Mouse (Mus musculus): ENCODE measurements around the gene Adgrf3. TPM values are rescaled to one million over a fixed set of nuclear protein-coding genes. Genes with fewer than 3 reads are reported as not detected.
A peak's percentile ranks its signal among the peaks of the same experiment; 100 is the strongest.

Gene Adgrf3
- polyA plus RNA-seq (2016; fragmentation: Nextera tagmentation; extraction: Ambion mirVana): not detected in 2 replicates

DNA sequence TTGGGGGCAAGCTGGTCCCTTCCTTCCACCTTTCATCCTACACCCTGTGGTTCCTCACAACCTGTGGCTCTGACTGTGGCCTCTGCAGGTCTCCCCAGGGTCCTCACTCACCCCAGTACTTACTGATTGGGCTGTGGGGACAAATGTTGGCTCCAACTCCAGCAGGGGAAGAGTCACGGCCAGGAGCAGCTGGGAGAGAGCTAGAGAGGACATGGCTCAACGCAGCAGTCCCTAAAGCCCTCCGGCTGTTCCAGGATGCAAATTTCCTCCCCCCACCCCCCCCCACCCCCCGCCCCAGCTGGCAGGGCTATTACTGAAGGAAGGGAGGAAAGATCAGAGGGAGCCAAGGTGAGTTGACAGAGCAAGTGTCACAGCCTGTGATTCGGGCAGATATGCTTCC is at the start of gene Adgrf3:
Adgrf3 (minus strand) TSS at position 230 of the 400 bp plus-strand sequence.
- no peaks in the 10 kb centered on the region for H3K36me3 ChIP-seq (replicated peaks)

DNA sequence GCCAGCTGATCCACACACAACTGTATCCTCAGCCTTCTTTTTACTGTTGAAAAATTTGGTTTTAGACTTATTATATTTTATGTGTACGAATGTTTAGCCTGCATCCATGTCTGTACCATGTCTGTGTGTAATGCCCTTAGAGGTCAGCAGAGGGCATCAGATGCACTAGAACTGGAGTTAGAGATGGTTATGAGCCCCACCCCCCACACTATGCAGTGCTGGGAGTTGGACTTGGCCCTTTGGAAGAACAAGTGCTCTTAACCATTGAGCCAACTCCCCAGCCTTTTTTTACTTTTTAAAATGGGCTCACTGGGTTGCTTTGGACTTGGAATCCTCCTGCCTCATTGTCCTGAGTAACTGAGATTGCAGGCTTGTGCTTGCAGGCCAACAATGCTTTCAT is 42.1 kb upstream of the Adgrf3 start:
- H3K27me3 ChIP-seq (replicated peaks; ENCODE audit: low read depth, poor library complexity, severe bottlenecking): no peaks in the 10 kb centered on the region
- WGBS: 96% methylated on average over 1 of the region's 1 CpGs
- no peaks in the 10 kb centered on the region for H3K9me3 ChIP-seq
- H3K4me1 ChIP-seq: peaks cover 5% of the 10 kb centered on the region; the same call in 1 of the 2 replicates
- no peak overlapping the region for H3K27ac ChIP-seq (replicated peaks)
- DNase-seq (ENCODE audit: low spot score): no peak
- H3K4me3 ChIP-seq: no peak overlapping the region
- peaks cover 37% of the 10 kb centered on the region for H3K36me3 ChIP-seq (replicated peaks)

More for the DNA sequence above, at the start of gene Adgrf3:
- DNase-seq (ENCODE audit: low spot score): no peak
- no peaks in the 10 kb centered on the region for H3K27me3 ChIP-seq (replicated peaks; ENCODE audit: low read depth, poor library complexity, severe bottlenecking)
- no peak within 1 kb of the TSS for H3K27ac ChIP-seq (replicated peaks)
- 44% methylated on average over 5 of the region's 5 CpGs for WGBS
- H3K4me3 ChIP-seq: no peak within 1 kb of the TSS
- H3K4me1 ChIP-seq: no peaks in the 10 kb centered on the region
- H3K9me3 ChIP-seq: no peaks in the 10 kb centered on the region

DNA sequence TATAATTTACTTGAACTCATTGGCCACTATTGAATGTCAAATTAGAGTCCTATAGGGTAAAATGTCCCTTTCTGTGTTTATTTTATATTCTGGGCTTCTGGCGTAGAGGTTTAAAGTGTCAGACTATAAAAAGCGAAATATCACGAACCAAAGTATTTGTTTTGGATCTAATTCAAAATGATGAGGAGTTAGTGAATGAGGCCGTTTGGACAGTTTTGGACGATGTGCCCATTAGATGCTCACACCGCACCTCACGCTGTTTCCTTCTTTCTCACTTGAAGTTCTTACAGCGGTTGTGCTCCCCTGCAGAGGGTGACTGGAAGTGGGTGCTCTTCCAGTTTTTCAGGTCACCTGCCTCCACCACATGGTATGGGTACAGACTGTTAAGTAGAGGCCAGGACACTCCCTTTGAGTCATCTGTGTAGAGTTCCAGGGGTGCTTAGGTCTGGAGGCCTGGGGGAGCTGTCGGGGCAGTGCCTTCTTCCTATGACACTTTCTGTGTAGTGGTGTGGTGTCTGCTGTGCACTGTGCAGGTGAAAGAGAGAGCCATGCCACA is 40.4 kb upstream of the Adgrf3 start:
- no peaks in the 10 kb centered on the region for H3K9me3 ChIP-seq
- no peaks in the 10 kb centered on the region for H3K27me3 ChIP-seq (replicated peaks; ENCODE audit: low read depth, poor library complexity, severe bottlenecking)
- no peak overlapping the region for H3K27ac ChIP-seq (replicated peaks)
- peaks cover 5% of the 10 kb centered on the region; the same call in 1 of the 2 replicates for H3K4me1 ChIP-seq
- no peak for DNase-seq (ENCODE audit: low spot score)
- H3K4me3 ChIP-seq: no peak overlapping the region
- peaks cover 26% of the 10 kb centered on the region for H3K36me3 ChIP-seq (replicated peaks)
- 94% methylated on average over 9 of the region's 9 CpGs for WGBS

DNA sequence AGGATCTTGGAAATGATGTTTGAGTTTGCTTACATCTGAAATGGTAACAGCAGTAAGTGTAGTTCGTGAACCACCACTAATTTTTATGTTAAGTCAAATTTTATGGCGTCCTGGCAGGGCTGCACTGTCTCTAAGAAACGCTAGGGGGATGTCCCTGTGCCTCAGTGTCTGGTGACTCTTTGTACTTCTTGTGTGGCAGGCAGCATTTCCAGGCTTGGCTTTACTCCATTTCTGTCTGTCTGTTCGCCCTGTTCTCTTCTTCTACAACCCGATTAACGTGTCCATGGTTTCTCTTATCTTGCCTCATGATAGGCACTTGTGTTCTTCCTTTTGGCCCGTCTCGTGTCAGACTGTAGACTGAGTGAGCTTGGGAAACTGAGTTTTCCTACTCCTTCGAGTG is 38.2 kb upstream of the Adgrf3 start:
- H3K9me3 ChIP-seq: no peaks in the 10 kb centered on the region; the same call in 1 of the 2 replicates
- peaks cover 22% of the 10 kb centered on the region for H3K36me3 ChIP-seq (replicated peaks)
- 80% methylated on average over 9 of the region's 9 CpGs for WGBS
- H3K27ac ChIP-seq (replicated peaks): no peak overlapping the region
- peaks cover 5% of the 10 kb centered on the region; the same call in 1 of the 2 replicates for H3K4me1 ChIP-seq
- no peak for DNase-seq (ENCODE audit: low spot score)
- no peak overlapping the region for H3K4me3 ChIP-seq
- H3K27me3 ChIP-seq (replicated peaks; ENCODE audit: low read depth, poor library complexity, severe bottlenecking): no peaks in the 10 kb centered on the region

DNA sequence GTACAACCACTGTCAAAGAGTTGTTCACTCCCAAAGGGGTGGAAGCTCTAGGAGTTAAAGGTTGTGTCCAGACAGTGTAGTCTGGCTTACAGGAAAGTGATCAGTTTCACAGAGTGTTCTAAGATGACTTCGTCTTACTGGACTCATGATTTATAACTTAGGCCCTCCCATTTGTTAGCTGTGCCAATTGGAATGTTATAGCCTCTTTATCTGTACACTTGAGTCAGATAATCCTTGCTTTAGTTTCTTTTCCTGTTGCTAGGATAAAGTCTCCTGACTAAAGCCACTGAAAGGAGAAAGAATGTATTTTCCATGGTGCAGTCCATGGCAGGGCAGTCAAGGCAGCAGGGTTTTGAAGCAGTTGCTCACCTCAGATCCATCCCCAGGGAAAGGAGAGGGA is 36.9 kb upstream of the Adgrf3 start:
- no peaks in the 10 kb centered on the region; the same call in 1 of the 2 replicates for H3K9me3 ChIP-seq
- no peak overlapping the region for H3K4me3 ChIP-seq
- no peaks in the 10 kb centered on the region for H3K27me3 ChIP-seq (replicated peaks; ENCODE audit: low read depth, poor library complexity, severe bottlenecking)
- 78% methylated on average over 1 of the region's 1 CpGs for WGBS
- H3K4me1 ChIP-seq: peaks cover 5% of the 10 kb centered on the region; the same call in 1 of the 2 replicates
- H3K36me3 ChIP-seq (replicated peaks): peaks cover 26% of the 10 kb centered on the region
- DNase-seq (ENCODE audit: low spot score): no peak
- H3K27ac ChIP-seq (replicated peaks): no peak overlapping the region

DNA sequence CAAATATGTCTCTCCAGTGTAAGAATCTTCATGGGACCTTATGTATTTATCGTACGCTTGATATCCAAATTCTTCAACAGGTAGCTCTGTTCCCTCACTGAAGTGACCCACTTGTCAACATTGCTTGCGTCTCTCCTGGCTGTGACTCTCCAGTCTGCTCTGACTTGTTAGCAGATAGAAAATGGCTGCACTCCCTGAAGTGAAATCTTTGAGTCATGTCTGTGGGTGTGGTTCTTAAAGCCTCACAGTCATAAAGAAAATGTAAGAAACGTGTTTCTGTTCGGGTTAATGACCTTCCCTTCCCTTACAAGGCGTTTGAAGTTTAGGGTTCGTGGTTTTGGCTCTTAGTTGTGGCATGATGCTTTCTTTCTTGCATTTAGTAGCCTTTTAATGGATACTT is 35.0 kb upstream of the Adgrf3 start:
- Histone ChIP-seq H3K9me3 (no peaks in the 10 kb centered on the region; the same call in 1 of the 2 replicates), H3K36me3 (replicated peaks) (peaks cover 21% of the 10 kb centered on the region), H3K27me3 (replicated peaks; ENCODE audit: low read depth, poor library complexity, severe bottlenecking) (no peaks in the 10 kb centered on the region), H3K4me1 (peaks cover 7% of the 10 kb centered on the region; the same call in 1 of the 2 replicates), H3K27ac (replicated peaks) (no peak overlapping the region), H3K4me3 (no peak overlapping the region)
- WGBS: 92% methylated on average over 7 of the region's 7 CpGs
- DNase-seq (ENCODE audit: low spot score): no peak

DNA sequence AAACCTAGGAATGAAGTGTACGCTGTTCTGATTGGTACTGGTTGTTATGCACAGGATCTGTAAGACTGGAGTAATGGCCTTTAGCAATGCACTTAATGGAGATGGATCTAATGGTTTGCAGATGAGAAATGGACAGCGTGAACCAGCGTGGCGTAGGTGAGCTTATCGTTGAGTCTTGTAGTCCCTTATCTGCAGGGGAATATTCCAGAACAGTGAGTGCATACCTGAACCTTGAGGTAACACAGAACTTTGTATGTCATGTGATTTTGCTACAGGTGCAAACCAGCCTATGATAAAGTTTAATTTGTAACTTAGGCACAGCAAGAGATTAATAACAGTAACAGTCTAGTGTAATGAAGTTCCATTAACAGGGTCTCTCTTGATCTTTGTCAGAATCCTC is 33.0 kb upstream of the Adgrf3 start:
- WGBS: 95% methylated on average over 5 of the region's 5 CpGs
- H3K27me3 ChIP-seq (replicated peaks; ENCODE audit: low read depth, poor library complexity, severe bottlenecking): no peaks in the 10 kb centered on the region
- H3K36me3 ChIP-seq (replicated peaks): peaks cover 21% of the 10 kb centered on the region
- H3K4me3 ChIP-seq: no peak overlapping the region
- H3K27ac ChIP-seq (replicated peaks): no peak overlapping the region
- H3K4me1 ChIP-seq: peaks cover 19% of the 10 kb centered on the region
- DNase-seq (ENCODE audit: low spot score): no peak
- H3K9me3 ChIP-seq: no peaks in the 10 kb centered on the region; the same call in 1 of the 2 replicates

DNA sequence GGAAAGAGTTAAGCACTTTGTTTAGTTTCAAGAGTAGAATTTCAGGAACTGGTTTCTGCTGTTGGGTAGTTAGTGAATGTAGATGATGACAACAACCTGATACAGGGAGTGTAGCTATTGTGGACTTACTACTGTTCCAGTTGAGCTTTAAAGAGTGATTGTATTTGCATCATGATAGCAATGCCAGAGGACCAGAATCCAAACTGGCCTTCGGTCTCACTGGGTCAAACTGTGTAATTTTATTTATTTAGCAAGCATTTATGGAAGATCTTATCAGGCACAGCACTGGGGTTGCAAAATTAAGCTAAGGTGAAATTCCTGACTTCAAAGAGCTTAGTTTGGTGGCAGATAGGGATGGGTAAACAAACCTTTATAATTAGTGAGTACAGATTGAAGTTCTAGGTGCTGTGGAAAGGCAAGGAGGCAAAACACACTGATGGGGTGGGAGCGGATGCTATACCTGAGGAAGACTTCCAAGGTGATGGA is 30.2 kb upstream of the Adgrf3 start:
- H3K9me3 ChIP-seq: no peaks in the 10 kb centered on the region; the same call in 1 of the 2 replicates
- peaks cover 30% of the 10 kb centered on the region for H3K4me1 ChIP-seq
- no peak overlapping the region for H3K27ac ChIP-seq (replicated peaks)
- H3K4me3 ChIP-seq: no peak overlapping the region
- H3K27me3 ChIP-seq (replicated peaks; ENCODE audit: low read depth, poor library complexity, severe bottlenecking): no peaks in the 10 kb centered on the region
- no peak for DNase-seq (ENCODE audit: low spot score)
- peaks cover 25% of the 10 kb centered on the region for H3K36me3 ChIP-seq (replicated peaks)
- WGBS: 86% methylated on average over 2 of the region's 2 CpGs

DNA sequence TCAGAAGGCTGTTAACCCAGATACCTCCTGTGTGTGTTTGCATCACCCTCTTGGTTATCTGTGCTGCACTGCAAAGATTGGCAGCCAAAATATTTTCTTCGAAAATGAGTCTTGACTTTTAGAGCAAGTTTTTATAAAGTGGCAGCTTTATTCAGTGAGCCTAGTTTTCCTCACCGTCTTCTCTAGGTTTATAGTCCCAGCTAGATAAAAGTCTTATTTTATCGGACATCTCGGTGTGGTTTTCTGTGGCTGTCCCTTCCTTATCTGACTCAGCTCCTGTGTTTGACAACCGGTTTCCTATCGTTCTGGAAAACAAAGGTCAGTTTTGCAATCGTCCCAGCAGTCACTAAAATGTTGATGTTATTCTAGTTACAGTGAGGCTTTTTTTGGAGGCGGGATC is 28.5 kb upstream of the Adgrf3 start:
- peaks cover 30% of the 10 kb centered on the region for H3K4me1 ChIP-seq
- peaks cover 6% of the 10 kb centered on the region; the same call in 1 of the 2 replicates for H3K9me3 ChIP-seq
- H3K36me3 ChIP-seq (replicated peaks): peaks cover 25% of the 10 kb centered on the region
- 76% methylated on average over 8 of the region's 8 CpGs for whole genome bisulfite sequencing
- DNase-seq (ENCODE audit: low spot score): no peak
- H3K27ac ChIP-seq (replicated peaks): no peak overlapping the region
- peak overlapping the region; percentile 76 for H3K4me3 ChIP-seq
- H3K27me3 ChIP-seq (replicated peaks; ENCODE audit: low read depth, poor library complexity, severe bottlenecking): no peaks in the 10 kb centered on the region

DNA sequence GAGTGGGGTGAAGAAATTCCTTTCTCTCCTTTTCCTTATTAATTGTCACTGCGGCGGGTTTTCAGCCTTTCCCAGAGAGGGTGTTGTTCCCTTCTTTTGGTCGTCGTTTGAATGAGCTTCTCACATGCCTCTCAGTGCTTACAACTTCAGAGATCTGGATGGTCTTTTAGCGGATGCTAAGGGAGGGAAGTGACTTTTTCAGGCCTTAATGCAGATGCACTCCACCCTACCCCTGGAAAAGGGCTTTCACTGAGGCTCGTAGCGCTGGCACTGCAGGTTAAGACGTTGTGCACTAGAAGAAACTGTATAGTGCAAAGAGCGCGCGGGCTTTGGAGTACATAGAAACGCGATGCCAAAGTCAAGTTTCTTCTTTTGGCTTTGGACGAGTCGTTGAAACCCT is 27.5 kb upstream of the Adgrf3 start:
- WGBS: 6% methylated on average over 15 of the region's 15 CpGs
- Histone ChIP-seq H3K9me3 (peaks cover 6% of the 10 kb centered on the region; the same call in 1 of the 2 replicates), H3K36me3 (replicated peaks) (peaks cover 15% of the 10 kb centered on the region), H3K4me3 (peak overlapping the region; percentile 76), H3K27ac (replicated peaks) (peak overlapping the region; percentile 88), H3K27me3 (replicated peaks; ENCODE audit: low read depth, poor library complexity, severe bottlenecking) (no peaks in the 10 kb centered on the region), H3K4me1 (peaks cover 30% of the 10 kb centered on the region)
- DNase-seq (ENCODE audit: low spot score): no peak

DNA sequence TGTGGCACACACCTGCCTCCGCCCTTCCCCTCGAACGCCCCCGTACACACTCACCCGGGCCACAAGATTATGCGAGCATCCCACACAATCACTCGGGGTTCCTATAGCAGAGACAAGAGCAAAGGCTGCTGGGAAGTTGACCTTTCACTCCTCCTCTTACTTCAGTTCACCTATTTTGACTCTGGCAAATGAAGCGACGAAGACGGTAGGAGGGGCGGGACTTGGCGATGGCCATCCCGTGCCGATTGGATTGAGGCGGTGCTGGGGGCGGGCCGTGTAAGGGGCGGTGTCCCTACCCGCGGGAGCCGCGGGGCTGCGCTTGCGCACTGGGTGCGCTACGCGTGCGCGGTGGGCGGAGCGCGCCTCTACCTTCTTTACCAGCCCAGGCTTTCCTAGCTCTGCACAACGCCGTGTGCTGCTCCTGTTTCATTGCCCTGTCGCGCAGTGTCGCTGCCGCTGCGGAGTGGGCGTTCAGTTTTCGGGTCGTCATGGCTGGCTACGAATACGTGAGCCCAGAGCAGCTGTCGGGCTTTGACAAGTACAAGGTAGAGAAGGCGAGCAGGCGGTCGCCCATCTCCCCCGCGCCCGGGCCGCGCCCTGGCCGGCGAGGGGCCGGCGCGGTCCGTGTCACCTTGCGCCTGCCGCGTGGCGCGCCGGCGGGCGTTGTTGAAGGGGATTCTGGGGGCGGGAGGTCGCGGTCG is 26.9 kb upstream of the Adgrf3 start, which contains the start of gene Selenoi:
Selenoi (plus strand) TSS at position 311 of the 701 bp plus-strand sequence.
- H3K36me3 ChIP-seq (replicated peaks): peaks cover 12% of the 10 kb centered on the region
- peak; percentile 98 for DNase-seq (ENCODE audit: low spot score)
- H3K27me3 ChIP-seq (replicated peaks; ENCODE audit: low read depth, poor library complexity, severe bottlenecking): no peaks in the 10 kb centered on the region
- H3K9me3 ChIP-seq: peaks cover 6% of the 10 kb centered on the region; the same call in 1 of the 2 replicates
- peak within 1 kb of the TSS; percentile 88 for H3K27ac ChIP-seq (replicated peaks)
- peak within 1 kb of the TSS; percentile 76 for H3K4me3 ChIP-seq
- 2% methylated on average over 71 of the region's 71 CpGs for WGBS
- peaks cover 30% of the 10 kb centered on the region for H3K4me1 ChIP-seq

DNA sequence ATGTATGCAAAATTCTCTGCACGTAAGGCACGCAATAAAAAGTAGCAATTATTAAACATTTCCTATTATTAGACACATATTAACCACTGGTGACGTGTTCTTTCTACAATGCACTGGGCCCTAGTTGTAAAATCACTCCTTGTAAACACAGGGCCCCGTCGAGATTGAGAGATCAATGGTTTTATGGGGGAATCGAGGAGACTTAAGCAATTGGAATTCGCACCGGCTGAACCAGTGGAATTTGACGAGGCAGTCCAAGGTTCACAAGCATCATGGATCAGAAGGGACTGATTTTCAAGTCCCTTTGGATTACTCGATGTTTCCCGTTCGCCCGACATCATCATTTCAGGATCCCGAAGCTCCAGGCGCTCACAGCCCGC is 26.4 kb upstream of the Adgrf3 start:
- Histone ChIP-seq H3K9me3 (peaks cover 6% of the 10 kb centered on the region; the same call in 1 of the 2 replicates), H3K4me3 (peak overlapping the region; percentile 76), H3K36me3 (replicated peaks) (peaks cover 12% of the 10 kb centered on the region), H3K27me3 (replicated peaks; ENCODE audit: low read depth, poor library complexity, severe bottlenecking) (no peaks in the 10 kb centered on the region), H3K4me1 (peaks cover 30% of the 10 kb centered on the region), H3K27ac (replicated peaks) (peak overlapping the region; percentile 88)
- 61% methylated on average over 16 of the region's 16 CpGs for WGBS
- DNase-seq (ENCODE audit: low spot score): no peak
